Mouse (Mus musculus) lung, postnatal 0 days (tissue): ENCODE results near the gene H6pd.

ENCODE experiments used
- CTCF ChIP-seq: IDR thresholded peaks from 2 replicates; pipeline ENCODE4 v1.5.1; 2016; ENCODE audit warnings: antibody characterized with exemption, mild to moderate bottlenecking
- EP300 ChIP-seq: IDR thresholded peaks from 2 replicates; pipeline ENCODE4 v1.6.1; 2016; ENCODE audit warnings: antibody characterized with exemption, mild to moderate bottlenecking, control low read depth

GRCm38 (mm10) chr4:150041346-150042110, 32.7 kb upstream of the H6pd start:
- TF ChIP-seq EP300 (no peak), CTCF (no peak)
